Mouse (Mus musculus): ENCODE results near the gene Usp21.

DNA sequence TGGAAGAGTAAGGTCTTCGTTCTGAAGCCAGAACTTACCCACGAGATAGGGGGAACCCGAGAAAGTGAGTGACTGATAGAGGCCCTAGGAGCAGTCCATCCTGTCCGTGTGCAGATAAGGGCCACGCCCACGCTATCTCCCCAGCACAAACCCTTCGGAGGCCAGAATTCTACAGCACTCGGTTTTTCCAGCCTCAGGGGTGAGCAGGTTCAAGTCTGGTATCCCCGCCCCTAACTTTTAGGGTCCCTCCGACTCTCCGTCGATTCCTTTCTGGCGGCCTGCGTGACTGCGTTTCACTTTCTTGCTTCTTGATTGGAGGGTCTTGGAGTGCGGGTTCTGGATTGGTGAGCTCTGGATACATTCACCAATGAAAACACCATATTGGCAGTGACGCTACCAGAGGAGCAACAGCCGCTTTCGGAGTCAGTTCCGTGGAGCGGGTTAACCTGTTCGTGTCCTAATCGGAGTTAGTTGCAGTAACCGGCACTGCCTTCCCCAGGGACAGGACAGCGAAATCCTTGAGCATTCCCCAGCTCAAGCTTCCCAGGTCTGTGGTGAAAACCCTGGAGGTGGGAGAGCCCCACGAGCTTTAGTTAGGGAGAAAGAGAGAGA is 6.8 kb downstream of the Usp21 start, which contains the start of gene Ppox:
- no peak for TF ChIP-seq CTCF (conservative IDR thresholded peaks at IDR 0.05; ENCODE audit: low read length)
- no peak for TF ChIP-seq NANOG (IDR thresholded peaks at IDR 0.05; ENCODE audit: borderline replicate concordance, low read length)
- no peak for TF ChIP-seq POU5F1 (IDR thresholded peaks at IDR 0.05; ENCODE audit: borderline replicate concordance, low read length)

Data from E14TG2a.4 (cell line).